Mouse (Mus musculus): Measurements from ENCODE around the gene 2310022B05Rik. TPM values are rescaled to one million over a fixed set of nuclear protein-coding genes. Genes with fewer than 3 reads are reported as not detected.

Gene 2310022B05Rik
- polyA plus RNA-seq (2016; fragmentation: Nextera tagmentation; extraction: Ambion mirVana): 22.3 and 23.5 TPM in 2 replicates

- Histone ChIP-seq H3K9me3 (no peaks in the 10 kb centered on the region), H3K27me3 (no peaks in the 10 kb centered on the region), H3K9ac (replicated peaks) (peak within 1 kb of the TSS; percentile 87), H3K4me3 (peak within 1 kb of the TSS; percentile 86), H3K4me2 (replicated peaks) (peak within 1 kb of the TSS; percentile 72), H3K27ac (replicated peaks) (peak within 1 kb of the TSS; percentile 84), H3K36me3 (no peaks in the 10 kb centered on the region), H3K4me1 (peaks cover 39% of the 10 kb centered on the region)
- 2% methylated on average over 42 of the region's 69 CpGs for WGBS
- ATAC-seq (ENCODE audit: low FRiP score, low read depth): peak; percentile 91
These were observed at the start of gene 2310022B05Rik for GRCm38 (mm10) chr8:124663112-124663873. 2310022B05Rik (minus strand) TSS chr8:124663369.

DNA sequence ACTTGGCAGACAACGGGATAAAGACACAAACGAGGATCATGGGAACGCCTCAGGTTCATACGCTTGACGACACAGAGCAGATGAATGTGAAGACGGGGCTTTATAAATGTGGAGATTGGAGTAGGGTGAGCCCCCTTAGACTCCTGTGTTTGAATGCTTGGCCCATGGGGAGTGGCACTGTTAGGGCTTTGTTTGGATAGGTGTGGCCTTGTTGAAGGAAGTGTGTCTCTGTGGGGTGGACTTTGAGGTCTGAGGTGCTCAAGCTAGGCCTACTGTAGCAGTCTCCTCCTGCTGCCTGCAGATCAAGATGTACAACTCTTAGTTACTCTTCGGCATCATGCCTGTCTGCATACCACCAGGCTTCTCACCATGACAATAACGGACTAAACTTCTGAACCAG is 42.7 kb upstream of the 2310022B05Rik start:
- 96% methylated on average over 8 of the region's 8 CpGs for WGBS
- no peak for ATAC-seq (ENCODE audit: low FRiP score, low read depth)
- Histone ChIP-seq H3K9me3 (no peaks in the 10 kb centered on the region), H3K4me2 (replicated peaks) (no peak overlapping the region), H3K9ac (replicated peaks) (no peak overlapping the region), H3K27ac (replicated peaks) (no peak overlapping the region), H3K4me1 (no peaks in the 10 kb centered on the region), H3K27me3 (no peaks in the 10 kb centered on the region), H3K4me3 (no peak overlapping the region), H3K36me3 (peaks cover 69% of the 10 kb centered on the region)

GRCm38 (mm10) chr8:124704376-124704775 is 41.2 kb upstream of the 2310022B05Rik start:
- ATAC-seq (ENCODE audit: low FRiP score, low read depth): no peak
- Histone ChIP-seq H3K9ac (replicated peaks) (no peak overlapping the region), H3K36me3 (peaks cover 71% of the 10 kb centered on the region), H3K4me2 (replicated peaks) (no peak overlapping the region), H3K27me3 (no peaks in the 10 kb centered on the region), H3K27ac (replicated peaks) (no peak overlapping the region), H3K9me3 (no peaks in the 10 kb centered on the region), H3K4me3 (no peak overlapping the region), H3K4me1 (no peaks in the 10 kb centered on the region)
- WGBS: 91% methylated on average over 4 of the region's 4 CpGs

GRCm38 (mm10) chr8:124703526-124703925 is 40.4 kb upstream of the 2310022B05Rik start:
- Histone ChIP-seq H3K36me3 (peaks cover 69% of the 10 kb centered on the region), H3K9ac (replicated peaks) (no peak overlapping the region), H3K27me3 (no peaks in the 10 kb centered on the region), H3K9me3 (no peaks in the 10 kb centered on the region), H3K27ac (replicated peaks) (no peak overlapping the region), H3K4me2 (replicated peaks) (no peak overlapping the region), H3K4me1 (no peaks in the 10 kb centered on the region), H3K4me3 (no peak overlapping the region)
- WGBS: 89% methylated on average over 4 of the region's 4 CpGs
- no peak for ATAC-seq (ENCODE audit: low FRiP score, low read depth)

- 83% methylated on average over 3 of the region's 3 CpGs for WGBS
- no peak overlapping the region for H3K4me3 ChIP-seq
- no peak for ATAC-seq (ENCODE audit: low FRiP score, low read depth)
- H3K27me3 ChIP-seq: no peaks in the 10 kb centered on the region
- H3K4me2 ChIP-seq (replicated peaks): no peak overlapping the region
- no peak overlapping the region for H3K9ac ChIP-seq (replicated peaks)
- H3K36me3 ChIP-seq: peaks cover 76% of the 10 kb centered on the region
- no peaks in the 10 kb centered on the region for H3K4me1 ChIP-seq
- no peak overlapping the region for H3K27ac ChIP-seq (replicated peaks)
- no peaks in the 10 kb centered on the region for H3K9me3 ChIP-seq
These were observed 39.0 kb upstream of the 2310022B05Rik start for GRCm38 (mm10) chr8:124702183-124702582.

DNA sequence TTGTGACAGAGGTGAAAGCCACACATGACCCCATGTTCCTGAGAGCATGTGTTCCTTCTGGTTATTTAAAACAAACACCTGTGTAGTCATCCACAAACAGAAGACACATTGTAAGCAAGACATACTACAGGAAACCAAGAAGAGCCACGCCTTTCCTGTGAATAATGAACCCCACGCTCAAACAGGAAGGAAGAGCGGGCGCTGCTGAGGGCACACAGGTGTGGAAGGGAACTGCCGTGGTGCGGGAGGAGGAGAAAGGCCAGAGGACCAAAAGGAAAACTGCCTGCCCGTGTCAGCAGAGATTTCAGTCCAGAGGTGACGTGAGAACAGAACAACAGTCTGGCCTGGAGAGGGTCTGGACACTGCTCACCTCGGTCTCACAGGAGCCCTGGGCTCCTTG is 37.9 kb upstream of the 2310022B05Rik start:
- 92% methylated on average over 9 of the region's 9 CpGs for WGBS
- ATAC-seq (ENCODE audit: low FRiP score, low read depth): no peak
- Histone ChIP-seq H3K4me3 (no peak overlapping the region), H3K36me3 (peaks cover 73% of the 10 kb centered on the region), H3K9ac (replicated peaks) (no peak overlapping the region), H3K27me3 (no peaks in the 10 kb centered on the region), H3K4me1 (no peaks in the 10 kb centered on the region), H3K9me3 (no peaks in the 10 kb centered on the region), H3K27ac (replicated peaks) (no peak overlapping the region), H3K4me2 (replicated peaks) (no peak overlapping the region)

DNA sequence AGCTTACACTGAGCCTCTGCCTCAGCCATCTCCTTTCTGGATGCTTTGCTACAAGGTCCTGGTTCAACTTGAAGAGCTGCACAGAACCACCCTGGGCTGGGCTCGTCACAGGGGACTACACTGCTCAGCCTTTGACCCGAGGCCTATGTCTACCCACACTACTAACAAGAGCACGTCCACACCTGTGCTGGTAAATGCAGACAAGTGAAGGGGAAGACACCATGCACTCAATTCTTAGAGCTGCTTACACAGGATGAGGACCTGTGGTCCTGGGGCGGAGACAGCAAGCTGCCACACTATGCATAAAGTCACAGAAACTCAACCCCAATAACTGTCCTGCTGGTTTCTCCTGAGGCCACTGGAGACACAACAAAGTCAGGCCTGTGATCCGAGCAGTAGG is 37.1 kb upstream of the 2310022B05Rik start:
- no peaks in the 10 kb centered on the region for H3K9me3 ChIP-seq
- no peak overlapping the region for H3K9ac ChIP-seq (replicated peaks)
- no peak overlapping the region for H3K27ac ChIP-seq (replicated peaks)
- 90% methylated on average over 5 of the region's 5 CpGs for WGBS
- H3K4me3 ChIP-seq: no peak overlapping the region
- no peak overlapping the region for H3K4me2 ChIP-seq (replicated peaks)
- H3K36me3 ChIP-seq: peaks cover 73% of the 10 kb centered on the region
- no peaks in the 10 kb centered on the region for H3K4me1 ChIP-seq
- H3K27me3 ChIP-seq: no peaks in the 10 kb centered on the region
- no peak for ATAC-seq (ENCODE audit: low FRiP score, low read depth)

DNA sequence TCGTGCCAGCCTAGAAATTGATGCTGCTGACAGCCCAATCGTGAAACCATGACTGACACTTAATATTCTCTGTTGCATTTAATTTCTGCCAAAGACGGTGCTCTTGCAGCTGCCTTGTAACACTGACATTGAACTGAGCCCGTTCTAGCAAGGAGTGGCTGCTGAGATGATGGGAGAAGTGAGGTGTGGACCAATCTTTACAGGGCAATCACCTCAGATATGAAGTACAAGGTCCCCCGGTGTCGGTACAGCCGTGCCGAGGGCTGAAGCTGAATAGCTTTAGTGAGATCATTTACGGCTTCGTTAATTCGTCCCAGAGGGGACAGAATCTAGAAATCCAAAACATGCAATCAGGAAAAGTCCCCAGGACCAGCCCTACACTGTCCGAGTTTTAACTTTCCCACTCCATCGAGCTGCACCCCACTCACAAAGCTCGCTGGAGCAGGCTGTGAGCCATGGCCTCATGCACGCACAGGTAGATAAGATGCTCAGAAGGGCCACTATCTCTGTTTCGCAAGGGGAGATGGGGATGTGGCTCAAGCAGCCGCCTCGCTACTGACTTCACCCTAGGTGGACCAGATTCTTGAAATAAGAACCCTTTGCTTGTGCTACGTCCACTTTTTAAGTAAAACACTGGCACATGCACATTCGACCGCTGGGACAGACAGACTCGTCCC is 32.4 kb upstream of the 2310022B05Rik start:
- H3K36me3 ChIP-seq: peaks cover 73% of the 10 kb centered on the region
- no peaks in the 10 kb centered on the region for H3K27me3 ChIP-seq
- H3K4me1 ChIP-seq: no peaks in the 10 kb centered on the region
- H3K9me3 ChIP-seq: no peaks in the 10 kb centered on the region
- no peak overlapping the region for H3K4me3 ChIP-seq
- no peak overlapping the region for H3K4me2 ChIP-seq (replicated peaks)
- no peak overlapping the region for H3K27ac ChIP-seq (replicated peaks)
- H3K9ac ChIP-seq (replicated peaks): no peak overlapping the region
- 94% methylated on average over 22 of the region's 22 CpGs for WGBS
- ATAC-seq (ENCODE audit: low FRiP score, low read depth): no peak

- ATAC-seq (ENCODE audit: low FRiP score, low read depth): no peak
- H3K4me2 ChIP-seq (replicated peaks): no peak overlapping the region
- 94% methylated on average over 4 of the region's 4 CpGs for WGBS
- H3K27me3 ChIP-seq: no peaks in the 10 kb centered on the region
- no peak overlapping the region for H3K27ac ChIP-seq (replicated peaks)
- H3K4me1 ChIP-seq: no peaks in the 10 kb centered on the region
- H3K36me3 ChIP-seq: peaks cover 64% of the 10 kb centered on the region
- no peaks in the 10 kb centered on the region for H3K9me3 ChIP-seq
- H3K4me3 ChIP-seq: no peak overlapping the region
- no peak overlapping the region for H3K9ac ChIP-seq (replicated peaks)
These were observed 28.5 kb upstream of the 2310022B05Rik start for GRCm38 (mm10) chr8:124691706-124692105.

GRCm38 (mm10) chr8:124688899-124689298 is 25.7 kb upstream of the 2310022B05Rik start:
- H3K4me1 ChIP-seq: no peaks in the 10 kb centered on the region
- no peaks in the 10 kb centered on the region for H3K9me3 ChIP-seq
- no peak overlapping the region for H3K9ac ChIP-seq (replicated peaks)
- H3K4me3 ChIP-seq: no peak overlapping the region
- H3K27me3 ChIP-seq: no peaks in the 10 kb centered on the region
- no peak overlapping the region for H3K4me2 ChIP-seq (replicated peaks)
- peaks cover 69% of the 10 kb centered on the region for H3K36me3 ChIP-seq
- no peak overlapping the region for H3K27ac ChIP-seq (replicated peaks)
- ATAC-seq (ENCODE audit: low FRiP score, low read depth): no peak
- WGBS: 95% methylated on average over 13 of the region's 13 CpGs

GRCm38 (mm10) chr8:124682218-124682617 is 19.0 kb upstream of the 2310022B05Rik start:
- no peaks in the 10 kb centered on the region for H3K27me3 ChIP-seq
- no peak overlapping the region for H3K4me2 ChIP-seq (replicated peaks)
- no peaks in the 10 kb centered on the region for H3K9me3 ChIP-seq
- ATAC-seq (ENCODE audit: low FRiP score, low read depth): no peak
- no peak overlapping the region for H3K4me3 ChIP-seq
- H3K4me1 ChIP-seq: no peaks in the 10 kb centered on the region
- WGBS: 76% methylated on average over 10 of the region's 10 CpGs
- H3K9ac ChIP-seq (replicated peaks): no peak overlapping the region
- H3K27ac ChIP-seq (replicated peaks): no peak overlapping the region
- H3K36me3 ChIP-seq: peaks cover 74% of the 10 kb centered on the region

- Histone ChIP-seq H3K4me2 (replicated peaks) (no peak overlapping the region), H3K9me3 (no peaks in the 10 kb centered on the region), H3K27me3 (no peaks in the 10 kb centered on the region), H3K9ac (replicated peaks) (no peak overlapping the region), H3K4me1 (no peaks in the 10 kb centered on the region), H3K27ac (replicated peaks) (no peak overlapping the region), H3K36me3 (peaks cover 77% of the 10 kb centered on the region), H3K4me3 (no peak overlapping the region)
- ATAC-seq (ENCODE audit: low FRiP score, low read depth): no peak
- WGBS: 44% methylated on average over 10 of the region's 10 CpGs
These were observed 18.6 kb upstream of the 2310022B05Rik start for GRCm38 (mm10) chr8:124681792-124682157.

All from midbrain, embryonic 12.5 days (tissue).